Mouse (Mus musculus) CH12.LX (cell line): Measurements from ENCODE around the gene Cdc14b. TPM values are rescaled to one million over a fixed set of nuclear protein-coding genes. Genes with fewer than 3 reads are reported as not detected.

Experiments
- DNase-seq: peaks from one replicate; pipeline ENCODE4 v3.0.0-alpha.2; 2013; ENCODE audit errors: extremely low read depth
- H3K27ac ChIP-seq: 2 replicates; pipeline ENCODE4 v1.5.1; 2012; ENCODE audit warnings: low read depth, mild to moderate bottlenecking, control low read depth, moderate library complexity; ENCODE audit not compliant: insufficient read depth
- H3K27me3 ChIP-seq: replicated peaks from 2 replicates; pipeline ENCODE3; 2012; ENCODE audit warnings: inconsistent platforms
- H3K36me3 ChIP-seq, 2 experiments: replicated peaks in 1 of 2; 2 replicates each; pipeline versions ENCODE3 to v1.6.1; 2012; ENCODE audit warnings: inconsistent platforms in 1 of 2, low read length in 1 of 2, mild to moderate bottlenecking in 1 of 2, mixed read lengths in 1 of 2, moderate library complexity in 1 of 2; ENCODE audit not compliant: control insufficient read depth in 1 of 2, insufficient read depth in 1 of 2
- H3K4me1 ChIP-seq, 2 experiments: 2 replicates each; pipeline ENCODE4 v1.6.1; 2012; ENCODE audit warnings: inconsistent platforms in 1 of 2, moderate library complexity in 1 of 2; ENCODE audit not compliant: insufficient read depth in 2 of 2, control insufficient read depth in 1 of 2
- H3K4me2 ChIP-seq: 2 replicates; pipeline ENCODE4 v1.6.1; 2012; ENCODE audit warnings: low read depth, mild to moderate bottlenecking, control low read depth; ENCODE audit not compliant: poor library complexity, insufficient read depth, severe bottlenecking
- H3K4me3 ChIP-seq, 3 experiments: fragments of 150-350 bp in 1 of 3; sonication (generic) in 1 of 3; replicated peaks in 1 of 3; 2 replicates each; pipeline versions ENCODE3 to v1.5.1; 2011 to 2012; ENCODE audit warnings: low read depth in 2 of 3, low read length in 2 of 3, mild to moderate bottlenecking in 2 of 3, moderate library complexity in 2 of 3, control low read depth in 1 of 3, improper control_type of control experiment in 1 of 3, inconsistent platforms in 1 of 3, mixed read lengths in 1 of 3; ENCODE audit not compliant: poor library complexity in 1 of 3
- H3K79me2 ChIP-seq: replicated peaks from 2 replicates; pipeline ENCODE4 v1.6.1; 2012; ENCODE audit warnings: mild to moderate bottlenecking, moderate library complexity; ENCODE audit not compliant: control insufficient read depth, poor library complexity, insufficient read depth, severe bottlenecking; ENCODE audit errors: extremely low read depth
- H3K9ac ChIP-seq: 2 replicates; pipeline ENCODE4 v1.6.1; 2012; ENCODE audit warnings: low read depth, mild to moderate bottlenecking, control low read depth, moderate library complexity; ENCODE audit not compliant: insufficient read depth
- H3K9me3 ChIP-seq: replicated peaks from 2 replicates; pipeline ENCODE3; 2012; ENCODE audit warnings: low read length, inconsistent platforms, mixed read lengths
- BHLHE40 ChIP-seq: IDR thresholded peaks from 2 replicates; pipeline ENCODE4 v1.6.1; 2011; ENCODE audit warnings: mild to moderate bottlenecking, low read depth, low read length, improper control_type of control experiment
- CHD2 ChIP-seq: IDR thresholded peaks from 2 replicates; pipeline ENCODE4 v1.6.1; 2011; ENCODE audit warnings: low read length, improper control_type of control experiment
- EP300 ChIP-seq: IDR thresholded peaks from 2 replicates; pipeline ENCODE4 v1.6.1; 2011; ENCODE audit warnings: low read length, improper control_type of control experiment
- ETS1 ChIP-seq: conservative IDR thresholded peaks from 2 replicates; pipeline ENCODE4 v1.6.1; 2012; ENCODE audit warnings: low read depth, mild to moderate bottlenecking, inconsistent platforms, low read length, improper control_type of control experiment, moderate library complexity
- HCFC1 ChIP-seq: IDR thresholded peaks from 2 replicates; pipeline ENCODE4 v1.6.1; 2012; ENCODE audit warnings: low read depth, mild to moderate bottlenecking, inconsistent platforms, low read length, improper control_type of control experiment
- IRF4 ChIP-seq: IDR thresholded peaks from 2 replicates; pipeline ENCODE4 v1.6.1; 2014; ENCODE audit warnings: low read depth, mild to moderate bottlenecking, inconsistent platforms, low read length, improper control_type of control experiment
- JUN ChIP-seq: IDR thresholded peaks from 2 replicates; pipeline ENCODE4 v1.6.1; 2011; ENCODE audit warnings: low read depth, mild to moderate bottlenecking, low read length, improper control_type of control experiment, moderate library complexity; ENCODE audit not compliant: insufficient read depth
- JUND ChIP-seq: conservative IDR thresholded peaks from 2 replicates; pipeline ENCODE4 v1.6.1; 2011; ENCODE audit warnings: low read depth, low read length, improper control_type of control experiment
- MAFK ChIP-seq: IDR thresholded peaks from 2 replicates; pipeline ENCODE4 v1.6.1; 2011; ENCODE audit warnings: low read length, improper control_type of control experiment; ENCODE audit not compliant: insufficient replicate concordance
- MAX ChIP-seq: IDR thresholded peaks from 2 replicates; pipeline ENCODE4 v1.6.1; 2011; ENCODE audit warnings: low read length, improper control_type of control experiment
- MAZ ChIP-seq: IDR thresholded peaks from 2 replicates; pipeline ENCODE4 v1.6.1; 2012; ENCODE audit warnings: low read depth, mild to moderate bottlenecking, inconsistent platforms, low read length, improper control_type of control experiment, moderate library complexity
- MYC ChIP-seq: IDR thresholded peaks from 2 replicates; pipeline ENCODE4 v1.6.1; 2011; ENCODE audit warnings: low read depth, mild to moderate bottlenecking, improper control_type of control experiment, low read length
- NELFE ChIP-seq: IDR thresholded peaks from 2 replicates; pipeline ENCODE4 v1.6.1; 2011; ENCODE audit warnings: low read depth, low read length, improper control_type of control experiment
- POLR2AphosphoS2 ChIP-seq: IDR thresholded peaks from 2 replicates; pipeline ENCODE4 v1.6.1; 2011; ENCODE audit warnings: low read depth, low read length, improper control_type of control experiment
- RAD21 ChIP-seq: IDR thresholded peaks from 2 replicates; pipeline ENCODE4 v1.6.1; 2011; ENCODE audit warnings: low read depth, mild to moderate bottlenecking, low read length, improper control_type of control experiment, moderate library complexity
- RCOR1 ChIP-seq: conservative IDR thresholded peaks from 2 replicates; pipeline ENCODE4 v1.6.1; 2012; ENCODE audit warnings: low read depth, mild to moderate bottlenecking, inconsistent platforms, low read length, improper control_type of control experiment
- SMC3 ChIP-seq: IDR thresholded peaks from 2 replicates; pipeline ENCODE4 v1.6.1; 2011; ENCODE audit warnings: low read depth, low read length, improper control_type of control experiment
- TCF12 ChIP-seq: IDR thresholded peaks from 2 replicates; pipeline ENCODE4 v1.6.1; 2014; ENCODE audit warnings: low read depth, mild to moderate bottlenecking, inconsistent platforms, low read length, improper control_type of control experiment
- UBTF ChIP-seq: IDR thresholded peaks from 2 replicates; pipeline ENCODE4 v1.6.1; 2012; ENCODE audit warnings: low read depth, mild to moderate bottlenecking, inconsistent platforms, low read length, improper control_type of control experiment, moderate library complexity
- USF2 ChIP-seq: conservative IDR thresholded peaks from 2 replicates; pipeline ENCODE4 v1.6.1; 2011; ENCODE audit warnings: low read depth, low read length, improper control_type of control experiment
- ZMIZ1 ChIP-seq: IDR thresholded peaks from 2 replicates; pipeline ENCODE4 v1.6.1; 2012; ENCODE audit warnings: low read depth, mild to moderate bottlenecking, inconsistent platforms, low read length, improper control_type of control experiment
- ZNF384 ChIP-seq: IDR thresholded peaks from 2 replicates; pipeline ENCODE4 v1.6.1; 2012; ENCODE audit warnings: low read depth, low read length, improper control_type of control experiment, inconsistent platforms
- dilution Hi-C: fragments of 300-500 bp; cut with MboI; formaldehyde crosslinking; loops from 2 replicates; pipeline ENCODE4 v1.14.3; 2020; ENCODE audit warnings: low sequenced_read_pairs; ENCODE audit not compliant: extremely low pct_unique_long_range_greater_than_20kb, extremely low pct_ligation_motif_present
- in situ Hi-C: fragments of 300-500 bp; cut with MboI; formaldehyde crosslinking; loops from 3 replicates; pipeline ENCODE4 v1.14.3; 2019; ENCODE audit warnings: low sequenced_read_pairs, low pct_ligation_motif_present, low pct_unique_long_range_greater_than_20kb, mixed read lengths
- polyA plus RNA-seq: library from polyadenylated mRNA; unstranded; fragments of >175 nt; gene quantifications from 2 replicates; pipeline ENCODE4 v1.2.1, GENCODE M21; 2012; ENCODE audit warnings: low read depth; ENCODE audit not compliant: insufficient read length
- total RNA-seq, 2 experiments: library from RNA; depleted of rRNA; stranded (reverse); fragments of 300-350 nt in 1 of 2; fragments of >200 nt in 1 of 2; gene quantifications; 2 replicates each; pipeline ENCODE4 v1.2.3; 2012 to 2014

Cdc14b gene
- total and polyA plus RNA-seq, 3 experiments: 2.7 to 5.5 (median 4.6) TPM

DNA sequence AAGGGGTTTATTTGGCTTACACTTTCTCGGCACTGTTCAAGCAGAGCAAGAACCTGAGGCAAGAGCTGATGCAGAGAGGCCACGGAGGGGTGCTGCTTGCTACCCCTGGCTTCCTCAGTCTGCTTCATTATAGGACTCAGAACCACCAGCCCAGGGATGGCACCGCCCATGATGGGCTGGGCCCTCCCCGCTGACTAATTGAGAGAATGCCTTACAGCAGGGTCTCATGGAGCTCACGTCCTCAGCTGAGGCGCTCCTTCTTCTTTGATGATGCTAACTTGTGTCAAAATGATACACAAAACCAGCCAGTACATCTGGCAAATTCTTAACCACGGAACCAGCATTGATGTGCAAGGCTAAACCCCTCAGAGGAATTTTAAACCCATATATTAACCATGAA is 34.5 kb downstream of the Cdc14b start:
- peaks cover 4 to 24% of the 10 kb centered on the region in 2 experiments; a peak in 3 of 4 replicates for H3K4me1 ChIP-seq
- TF ChIP-seq UBTF (no peak), USF2 (no peak), BHLHE40 (peak; percentile 56; the same call in 1 of the 2 replicates), MYC (no peak), MAFK (no peak), IRF4 (peak; percentile 76), HCFC1 (no peak), EP300 (0 out of 2 replicates have a peak, but pooled peaks have one; percentile 44), JUND (no peak; the same call in 1 of the 2 replicates)
- H3K4me3 ChIP-seq: peak overlapping the region in 1 of 3 experiments; percentile 13
- H3K4me2 ChIP-seq: peak overlapping the region; percentile 70; the same call in 1 of the 2 replicates
- H3K79me2 ChIP-seq: no peaks in the 10 kb centered on the region
- no peaks in the 10 kb centered on the region for H3K27me3 ChIP-seq
- dilution Hi-C loops (no loop called here), in situ Hi-C loops (loop anchor here (10.0 kb wide), 1 partner anchor 204 kb away; no protein-coding TSS in a partner anchor)
- no peaks in the 10 kb centered on the region for H3K9me3 ChIP-seq
- DNase-seq: peak; percentile 75
- H3K9ac ChIP-seq: no peak overlapping the region
- no peak overlapping the region for H3K27ac ChIP-seq
- peaks cover 0 to 10% of the 10 kb centered on the region in 2 experiments for H3K36me3 ChIP-seq

DNA sequence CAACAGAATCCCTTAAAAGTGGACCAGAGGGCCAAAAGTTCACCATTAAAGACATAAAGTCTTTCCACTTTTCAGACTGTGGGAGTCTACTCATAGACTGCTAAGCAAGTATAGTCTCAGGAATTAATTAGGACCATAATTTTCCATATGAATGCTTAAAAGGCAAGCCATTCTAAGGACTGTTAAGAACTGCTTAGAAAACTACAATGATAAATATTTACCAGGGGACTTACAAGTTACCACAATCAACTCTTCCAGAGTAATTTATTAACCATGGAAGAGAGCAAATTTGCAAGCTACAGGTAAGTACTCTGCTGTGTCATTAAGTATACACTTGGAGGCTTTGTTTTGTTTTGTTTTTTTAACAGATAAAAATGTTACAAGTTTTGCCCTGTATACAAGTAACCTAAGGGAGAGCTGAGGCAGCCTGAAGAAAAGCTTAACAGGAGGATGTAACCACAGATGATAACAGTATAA is 37.4 kb downstream of the Cdc14b start:
- no peaks in the 10 kb centered on the region for H3K9me3 ChIP-seq
- in situ Hi-C loops: no loop called here
- no peak for DNase-seq
- H3K4me1 ChIP-seq: peaks cover 4 to 24% of the 10 kb centered on the region in 2 experiments; a peak in 3 of 4 replicates
- H3K36me3 ChIP-seq: peaks cover 0 to 1% of the 10 kb centered on the region in 2 experiments
- no peaks in the 10 kb centered on the region for H3K27me3 ChIP-seq
- dilution Hi-C loops: no loop called here
- no peak overlapping the region for H3K9ac ChIP-seq
- TF ChIP-seq JUN (no peak), RAD21 (no peak), SMC3 (no peak), ZNF384 (no peak), TCF12 (no peak), MAZ (no peak), IRF4 (no peak), CHD2 (no peak), MAX (no peak), ZMIZ1 (no peak), POLR2AphosphoS2 (no peak), EP300 (no peak), RCOR1 (no peak), ETS1 (no peak), NELFE (no peak)
- TF ChIP-seq, all 38 proteins: peak for 0
- H3K27ac ChIP-seq: no peak overlapping the region
- no peak overlapping the region for H3K4me2 ChIP-seq
- H3K79me2 ChIP-seq: no peaks in the 10 kb centered on the region
- no peak overlapping the region for H3K4me3 ChIP-seq
